Mouse (Mus musculus): Measurements from ENCODE around the gene Cd33.

- no peak for TF ChIP-seq POLR2AphosphoS2 (IDR thresholded peaks at IDR 0.05; ENCODE audit: low read length)
- no peak for TF ChIP-seq E2F4 (IDR thresholded peaks at IDR 0.05; ENCODE audit: borderline replicate concordance, low read depth, low read length)
- TF ChIP-seq CTCF (IDR thresholded peaks at IDR 0.05 in 2 of 3, conservative IDR thresholded peaks at IDR 0.05 in 1 of 3; ENCODE audit: control insufficient read depth in 1 of 3, insufficient read depth in 1 of 3, low read depth in 2 of 3, low read length in 3 of 3, poor library complexity in 1 of 3, severe bottlenecking in 1 of 3), result no peak
- TF ChIP-seq MEF2A (IDR thresholded peaks at IDR 0.05; ENCODE audit: extremely low read depth, insufficient replicate concordance, low read depth, low read length, poor library complexity, severe bottlenecking), result no peak
- no peak for TF ChIP-seq EP300 (IDR thresholded peaks at IDR 0.05; ENCODE audit: low read depth in 1 of 2, low read length in 2 of 2)
- TF ChIP-seq POLR2A (IDR thresholded peaks at IDR 0.05; ENCODE audit: control insufficient read depth in 1 of 2, insufficient read depth in 1 of 2, low read depth in 1 of 2, low read length in 2 of 2, poor library complexity in 1 of 2), result no peak
- TF ChIP-seq USF2 (IDR thresholded peaks at IDR 0.05; ENCODE audit: borderline replicate concordance in 1 of 2, insufficient read depth in 1 of 2, low read depth in 1 of 2, low read length in 2 of 2), result no peak
- TF ChIP-seq MAX (IDR thresholded peaks at IDR 0.05; ENCODE audit: low read length), result no peak
- TF ChIP-seq JUND (IDR thresholded peaks at IDR 0.05; ENCODE audit: low read depth, low read length), result no peak
- no peak for TF ChIP-seq RAD21 (IDR thresholded peaks at IDR 0.05; ENCODE audit: low read depth, low read length)
- no peak for TF ChIP-seq KAT2A (conservative IDR thresholded peaks at IDR 0.05; ENCODE audit: low read depth, low read length)
Measured at GRCm38 (mm10) chr7:43538524-43538923, 5.7 kb downstream of the Cd33 start.
